Mouse (Mus musculus) B cell, adult 2 months (primary cell): Measurements from ENCODE around the gene Mgat5b.

ENCODE experiments used
- DNase-seq, 2 experiments: peaks; one replicate each; pipeline ENCODE4 v3.0.0; 2022

The Mgat5b gene

GRCm38 (mm10) chr11:116919186-116920020, 740 bp downstream of the Mgat5b start:
- no peak for DNase-seq

DNA sequence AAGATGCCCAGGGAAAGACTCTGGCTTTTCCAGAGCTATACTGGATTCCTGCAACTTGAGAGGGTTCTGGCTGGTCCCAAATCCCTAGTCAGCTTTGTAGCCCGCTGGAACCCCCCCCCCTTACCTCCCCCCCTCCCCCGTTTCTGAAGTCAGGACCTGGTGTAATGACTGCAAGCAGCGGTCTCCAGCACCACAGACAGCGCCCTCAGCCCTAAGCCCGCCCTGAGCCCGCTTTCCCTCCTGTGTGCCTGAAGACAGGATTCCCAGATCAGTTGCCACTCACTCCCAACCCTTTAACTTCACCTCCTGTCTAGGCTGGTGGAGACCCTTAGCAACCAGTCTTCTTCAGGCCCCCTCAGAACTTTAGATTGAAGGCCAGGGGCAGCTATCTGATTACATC, 2.1 kb downstream of the Mgat5b start:
- DNase-seq = no peak

- DNase-seq = no peak
These were observed 3.4 kb downstream of the Mgat5b start for GRCm38 (mm10) chr11:116922058-116922457.

GRCm38 (mm10) chr11:116928031-116928430, 9.4 kb downstream of the Mgat5b start:
- no peak for DNase-seq

DNA sequence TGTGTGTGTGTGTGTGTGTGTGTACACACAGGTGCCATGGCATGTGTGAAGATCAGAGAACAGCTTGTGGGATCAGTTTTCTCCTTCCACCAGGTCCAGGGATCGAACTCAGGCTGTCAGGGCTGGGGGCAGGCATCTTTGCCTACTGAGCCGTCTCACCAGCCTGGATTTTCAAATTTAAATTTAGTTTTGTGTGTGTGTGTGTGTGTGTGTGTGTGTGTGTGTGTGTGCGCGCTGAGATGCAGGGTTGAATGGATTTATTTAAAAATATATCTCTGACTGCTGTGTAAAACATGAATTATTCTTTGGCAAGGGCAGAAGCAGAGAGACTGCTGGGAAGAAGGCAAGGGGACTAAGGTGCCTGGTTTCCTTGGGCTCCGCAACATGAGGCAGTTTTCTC, 16.2 kb downstream of the Mgat5b start:
- DNase-seq = no peak

DNA sequence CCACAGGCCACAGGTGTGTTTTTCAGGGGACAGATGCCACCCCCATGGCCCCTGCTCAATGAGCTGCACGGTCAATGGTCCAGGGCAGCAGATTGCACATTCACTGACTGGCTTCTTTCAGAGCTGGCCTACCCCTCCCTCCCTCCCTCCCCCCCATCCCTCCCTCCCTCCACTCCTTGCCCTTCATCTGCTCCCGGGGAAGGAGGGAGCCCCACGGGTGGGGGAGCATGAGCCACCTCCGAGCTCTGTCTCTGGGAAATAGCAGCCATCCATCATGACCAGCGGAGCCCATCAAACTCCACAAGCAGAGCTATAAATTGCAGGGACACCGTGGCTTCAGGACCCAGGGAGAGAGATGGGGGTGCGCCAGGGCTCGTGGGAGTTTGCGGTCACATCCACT, 16.7 kb downstream of the Mgat5b start:
- DNase-seq = no peak

DNA sequence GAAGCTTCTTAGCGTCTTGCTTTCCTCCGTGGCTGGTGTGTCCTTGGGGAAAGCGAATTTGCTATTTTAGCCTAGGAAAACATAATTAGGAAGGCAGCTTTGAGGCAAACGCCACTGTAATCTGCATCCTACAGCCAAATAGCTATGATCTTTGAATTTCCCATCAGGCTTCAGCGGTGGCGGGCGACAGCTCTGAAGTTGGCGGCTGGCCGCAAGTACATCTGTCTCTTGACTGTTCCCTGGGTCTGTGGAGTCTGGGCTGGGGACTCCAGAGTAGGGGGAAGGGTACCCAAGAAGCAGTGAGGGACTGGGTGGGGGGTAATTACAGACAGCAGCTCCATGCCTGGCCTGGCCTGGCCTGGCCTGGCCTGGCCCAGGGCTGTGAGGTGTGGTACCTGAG, 17.3 kb downstream of the Mgat5b start:
- no peak for DNase-seq

- DNase-seq = no peak
These were observed 18.5 kb downstream of the Mgat5b start for GRCm38 (mm10) chr11:116937141-116937540.

DNA sequence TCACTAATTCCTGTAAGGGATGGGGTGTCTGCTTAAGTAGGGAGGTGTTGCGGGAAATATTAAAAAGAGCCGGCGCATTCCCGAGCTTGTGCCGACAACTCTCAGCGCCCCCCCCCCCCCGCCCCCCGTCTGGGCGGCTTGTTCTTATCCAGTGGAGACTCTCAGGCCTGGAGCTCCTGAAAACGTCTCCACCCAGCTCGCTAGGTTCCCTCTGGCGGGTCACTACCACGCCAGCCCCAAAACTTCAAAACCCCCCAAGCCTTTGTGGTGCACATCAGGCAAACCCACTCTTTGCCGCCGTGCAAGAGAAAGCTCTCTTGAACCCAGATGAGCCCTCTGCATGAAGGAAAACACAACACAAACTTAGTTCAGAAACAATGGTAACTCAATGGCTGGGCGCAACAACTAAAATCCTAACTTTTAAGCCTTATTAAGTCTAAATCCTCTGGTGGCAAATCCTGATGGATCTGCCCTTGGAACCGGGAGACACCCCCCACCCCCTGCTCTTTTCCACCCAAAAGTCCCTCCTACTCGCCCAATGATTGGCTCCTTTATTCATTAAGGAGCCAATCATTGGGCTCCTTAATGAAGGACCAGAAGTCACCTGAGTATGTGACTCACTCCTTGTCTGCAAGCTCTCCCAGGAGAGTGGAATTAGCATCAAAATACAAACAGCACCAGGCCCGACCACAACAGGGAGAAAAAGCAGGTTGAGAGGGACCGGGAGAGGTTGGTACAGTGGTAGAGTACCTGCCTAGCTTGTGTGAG, 21.6 kb downstream of the Mgat5b start:
- DNase-seq = no peak

DNA sequence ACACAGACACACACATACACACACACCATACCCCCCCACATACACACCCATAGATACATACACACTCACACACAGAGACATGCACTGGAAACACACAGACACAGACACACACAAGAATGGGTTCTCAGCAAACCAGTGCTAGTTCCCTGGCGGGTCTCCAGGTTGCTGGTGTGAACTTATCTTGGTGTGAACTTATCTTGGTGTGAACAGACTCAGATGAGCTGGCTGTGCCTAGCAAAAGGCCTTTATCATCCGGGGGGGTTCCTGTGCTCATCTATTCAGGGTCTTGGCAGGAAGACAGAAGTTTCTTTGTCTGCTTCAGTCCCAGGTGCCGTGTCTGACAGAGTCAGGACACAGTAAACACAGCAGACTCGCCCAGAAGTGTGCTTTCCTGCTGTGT, 25.7 kb downstream of the Mgat5b start:
- DNase-seq = no peak

GRCm38 (mm10) chr11:116949832-116950231, 31.2 kb downstream of the Mgat5b start:
- DNase-seq = peak; percentile 35 to 36

- DNase-seq = no peak
These were observed 32.8 kb downstream of the Mgat5b start for GRCm38 (mm10) chr11:116951429-116951828.

- no peak for DNase-seq
These were observed 35.8 kb downstream of the Mgat5b start for GRCm38 (mm10) chr11:116954231-116955118.

DNA sequence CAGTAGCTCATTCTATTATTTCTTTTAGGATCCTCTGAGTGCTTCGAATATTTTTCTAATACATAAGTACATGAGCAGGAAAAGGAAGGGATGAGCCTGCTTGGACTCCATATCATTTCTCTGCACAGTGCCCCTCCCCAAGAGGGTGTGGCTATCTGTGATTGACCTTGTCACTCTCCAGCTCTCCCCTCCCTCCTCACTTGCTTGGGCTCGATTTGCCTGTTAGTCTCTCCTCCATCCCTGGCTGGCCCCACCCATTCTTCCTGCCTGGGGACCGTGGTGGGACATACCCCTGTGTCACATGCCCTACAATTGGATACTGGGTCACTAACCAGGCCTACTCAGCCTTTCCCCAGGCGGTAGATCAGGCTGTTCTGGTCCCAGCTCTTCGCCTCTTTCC, 39.9 kb downstream of the Mgat5b start:
- no peak for DNase-seq

DNA sequence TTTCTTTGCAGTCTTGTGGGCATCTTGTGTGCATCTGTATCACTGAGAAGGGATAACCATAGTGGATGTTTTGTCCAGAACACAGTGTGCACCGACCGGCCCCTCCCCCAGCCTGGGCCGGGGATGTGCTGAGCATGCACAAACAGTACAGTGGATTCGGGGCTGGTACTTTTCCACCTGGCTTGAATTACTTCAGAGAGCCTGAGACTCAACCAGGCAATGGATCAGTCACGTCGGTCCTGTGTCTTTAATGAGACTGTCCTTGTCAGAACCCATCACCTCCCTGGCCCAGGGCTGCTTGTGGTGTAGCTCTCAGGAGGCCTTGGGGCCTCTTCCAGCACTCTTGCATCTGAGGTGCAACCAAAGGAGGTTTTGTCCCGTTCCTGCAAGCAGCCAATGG, 46.4 kb downstream of the Mgat5b start:
- DNase-seq = no peak

GRCm38 (mm10) chr11:116965961-116966360, 47.3 kb downstream of the Mgat5b start:
- DNase-seq = no peak

- DNase-seq = no peak
These were observed 49.9 kb downstream of the Mgat5b start for GRCm38 (mm10) chr11:116968586-116968985.

DNA sequence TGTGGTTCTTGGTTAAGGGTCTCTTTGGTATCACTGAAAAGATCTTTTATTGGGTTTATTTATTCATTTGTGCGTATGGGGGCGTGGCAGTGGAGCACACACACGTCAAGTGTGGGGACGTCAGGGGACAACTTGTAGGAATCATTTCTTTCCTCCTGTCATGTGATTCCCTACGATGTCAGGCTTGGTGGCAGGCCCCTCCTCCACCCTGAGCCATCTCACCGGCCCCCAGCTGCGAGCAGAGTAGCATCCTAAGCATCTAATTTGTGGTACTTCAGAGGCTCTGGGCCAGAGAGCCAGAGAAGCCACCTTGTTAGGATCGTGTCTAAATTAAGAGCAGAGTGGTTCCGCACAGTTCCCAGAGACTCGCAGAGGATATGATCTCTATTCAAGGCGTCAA, 50.8 kb downstream of the Mgat5b start:
- no peak for DNase-seq

- DNase-seq = no peak
These were observed 52.2 kb downstream of the Mgat5b start for GRCm38 (mm10) chr11:116970847-116971246.

DNA sequence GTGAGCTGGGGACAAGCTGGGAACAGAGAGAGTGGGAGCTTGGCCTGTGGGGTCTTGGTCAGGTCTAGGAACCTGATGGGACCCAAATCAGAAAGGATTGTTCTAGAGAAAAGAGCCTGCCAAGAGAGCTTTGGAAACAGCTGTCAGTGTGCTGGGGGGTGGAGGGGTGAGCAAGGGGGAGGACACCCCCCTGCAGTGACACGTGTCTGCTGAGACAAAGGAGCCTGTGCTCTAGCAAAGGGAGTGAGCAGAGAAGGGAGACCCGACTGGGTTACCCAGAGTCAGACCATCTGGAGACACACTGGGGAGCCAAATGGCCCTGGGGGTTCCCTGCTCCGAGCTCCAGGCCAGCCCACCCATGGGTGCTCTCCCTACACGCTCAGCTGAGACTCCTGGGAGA, 54.2 kb downstream of the Mgat5b start:
- DNase-seq = no peak

DNA sequence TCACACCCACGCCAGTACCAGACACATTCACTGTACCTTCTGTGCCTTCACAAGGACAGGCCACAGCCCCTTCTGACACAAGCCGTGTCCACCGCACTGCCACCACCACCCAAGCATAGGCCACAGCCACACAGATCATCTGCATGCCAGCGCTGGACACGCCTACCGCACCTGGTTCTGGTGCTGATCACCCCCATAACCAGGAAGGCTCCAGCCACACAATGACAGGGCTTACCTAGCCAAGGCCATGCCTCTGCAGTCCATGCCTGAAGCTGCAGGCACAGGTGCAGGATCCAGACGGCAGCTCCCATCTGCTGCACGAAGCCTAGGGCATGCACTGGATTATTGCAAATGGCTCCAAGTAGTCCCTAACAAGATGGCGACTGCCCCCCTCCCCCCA, 54.8 kb downstream of the Mgat5b start:
- DNase-seq = no peak

DNA sequence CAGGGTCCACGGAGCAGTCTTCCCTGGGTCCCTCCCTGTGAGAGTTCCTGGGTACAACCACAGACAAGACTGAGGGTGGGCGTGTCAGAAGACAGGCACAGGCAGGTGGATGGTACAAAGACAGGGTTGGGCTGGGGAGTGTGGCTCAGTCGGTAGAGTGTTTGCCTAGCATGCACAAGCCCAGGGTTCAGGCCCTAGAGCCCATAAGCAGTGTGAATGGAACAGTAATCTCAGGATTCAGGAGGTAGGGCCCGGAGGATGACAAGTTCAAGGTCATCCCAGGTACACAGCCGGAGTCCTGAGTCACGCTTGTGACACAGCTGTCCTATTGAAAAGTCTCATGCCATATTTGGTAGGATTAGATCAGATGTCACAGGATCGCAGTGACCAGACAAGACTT, 55.7 kb downstream of the Mgat5b start:
- no peak for DNase-seq

GRCm38 (mm10) chr11:116980313-116980712, 61.6 kb downstream of the Mgat5b start:
- DNase-seq = no peak
